Mouse (Mus musculus) testis, adult 2 months (tissue): ENCODE measurements around the gene Lmf1. TPM values are rescaled to one million over a fixed set of nuclear protein-coding genes. Genes with fewer than 3 reads are reported as not detected.

Experiments used
- H3K27ac ChIP-seq: fragments of 200-500 bp; 2 replicates; pipeline ENCODE4 v1.5.1; 2012; ENCODE audit warnings: low read depth, low read length; ENCODE audit not compliant: control insufficient read depth, insufficient read depth
- H3K27me3 ChIP-seq: fragments of 200-500 bp; 2 replicates; pipeline ENCODE4 v1.6.1; 2012; ENCODE audit warnings: mild to moderate bottlenecking, low read length, moderate library complexity; ENCODE audit not compliant: control insufficient read depth, insufficient read depth
- H3K36me3 ChIP-seq: fragments of 200-500 bp; 2 replicates; pipeline ENCODE4 v1.6.1; 2012; ENCODE audit warnings: mild to moderate bottlenecking, low read length; ENCODE audit not compliant: control insufficient read depth, insufficient read depth
- H3K4me1 ChIP-seq: fragments of 200-500 bp; 2 replicates; pipeline ENCODE4 v1.6.1; 2012; ENCODE audit warnings: low read length; ENCODE audit not compliant: control insufficient read depth, insufficient read depth
- H3K4me3 ChIP-seq: fragments of 200-500 bp; 2 replicates; pipeline ENCODE4 v1.5.1; 2012; ENCODE audit warnings: low read depth, mild to moderate bottlenecking, low read length, moderate library complexity, mixed read lengths; ENCODE audit not compliant: control insufficient read depth
- CTCF ChIP-seq: fragments of 200-500 bp; IDR thresholded peaks from 2 replicates; pipeline ENCODE4 v1.5.1; 2012; ENCODE audit warnings: low read depth, mild to moderate bottlenecking, inconsistent platforms, low read length, moderate library complexity; ENCODE audit not compliant: control insufficient read depth, insufficient read depth, insufficient replicate concordance
- POLR2A ChIP-seq: fragments of 200-500 bp; IDR thresholded peaks from 2 replicates; pipeline ENCODE4 v1.6.1; 2012; ENCODE audit warnings: low read depth, mild to moderate bottlenecking, inconsistent platforms, low read length, moderate library complexity; ENCODE audit not compliant: control insufficient read depth
- polyA plus RNA-seq: library from polyadenylated mRNA; depleted of rRNA; stranded (reverse); fragments of >200 nt; gene quantifications from 2 replicates; pipeline ENCODE4 v1.2.3, GENCODE M21; 2012

Lmf1 gene
- polyA plus RNA-seq, 1 experiment = 93.5 TPM

DNA sequence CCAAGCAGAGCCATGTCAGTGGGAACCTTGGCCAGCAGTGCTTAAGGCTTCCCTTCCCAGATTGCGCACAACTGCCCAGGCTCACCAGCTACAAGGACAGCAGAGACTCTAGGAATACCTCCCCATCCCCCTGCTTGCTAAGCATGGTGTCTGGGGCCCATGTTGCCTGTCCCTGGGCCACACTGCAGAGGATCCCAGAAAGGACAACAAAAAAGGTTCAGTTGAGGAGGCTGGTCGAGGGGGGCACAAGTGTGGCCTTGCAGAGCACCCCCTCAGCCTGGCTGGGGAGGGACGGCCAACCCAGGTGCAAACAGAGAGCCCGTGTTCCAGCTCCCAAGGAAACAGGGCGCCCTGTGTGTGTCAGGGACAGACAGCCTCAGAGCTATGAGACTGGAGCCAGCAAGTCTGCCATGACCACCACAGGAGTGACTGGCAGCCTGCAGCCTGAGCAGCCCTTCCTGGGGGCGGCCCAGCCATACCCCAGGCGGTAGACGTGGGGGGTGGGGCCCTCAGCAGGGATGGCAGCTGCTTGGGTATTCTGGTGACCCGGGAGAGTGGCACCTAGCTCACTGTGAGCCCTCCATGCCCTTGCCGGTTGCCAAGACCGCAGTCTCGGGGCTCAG is 84.4 kb downstream of the Lmf1 start:
- Histone ChIP-seq H3K4me3 (no peak overlapping the region), H3K27ac (no peak overlapping the region), H3K36me3 (no peaks in the 10 kb centered on the region), H3K4me1 (no peaks in the 10 kb centered on the region), H3K27me3 (no peaks in the 10 kb centered on the region)
- TF ChIP-seq CTCF (no peak), POLR2A (no peak)

DNA sequence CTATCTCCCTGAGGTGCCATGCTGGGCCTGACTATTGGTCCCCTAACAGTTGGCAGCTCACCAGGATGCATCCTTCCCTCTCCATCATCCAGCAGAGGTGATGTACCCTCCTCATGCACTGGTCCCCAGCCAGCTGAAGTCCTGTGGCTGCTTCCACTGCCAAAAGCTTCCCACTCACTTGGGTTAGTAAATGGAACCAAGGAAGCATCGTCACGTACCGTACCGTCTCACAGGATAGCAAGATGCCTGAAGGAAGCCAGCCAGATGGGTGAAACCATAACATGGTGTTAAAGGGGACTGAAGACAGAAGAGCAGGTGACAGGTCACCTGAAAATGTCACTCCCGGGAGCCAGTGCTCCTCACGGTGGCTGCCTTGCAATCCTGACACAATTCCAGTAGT is 86.6 kb downstream of the Lmf1 start:
- Histone ChIP-seq H3K27me3 (no peaks in the 10 kb centered on the region), H3K36me3 (no peaks in the 10 kb centered on the region), H3K4me3 (no peak overlapping the region), H3K27ac (no peak overlapping the region), H3K4me1 (no peaks in the 10 kb centered on the region)
- TF ChIP-seq POLR2A = no peak
- TF ChIP-seq CTCF = no peak

DNA sequence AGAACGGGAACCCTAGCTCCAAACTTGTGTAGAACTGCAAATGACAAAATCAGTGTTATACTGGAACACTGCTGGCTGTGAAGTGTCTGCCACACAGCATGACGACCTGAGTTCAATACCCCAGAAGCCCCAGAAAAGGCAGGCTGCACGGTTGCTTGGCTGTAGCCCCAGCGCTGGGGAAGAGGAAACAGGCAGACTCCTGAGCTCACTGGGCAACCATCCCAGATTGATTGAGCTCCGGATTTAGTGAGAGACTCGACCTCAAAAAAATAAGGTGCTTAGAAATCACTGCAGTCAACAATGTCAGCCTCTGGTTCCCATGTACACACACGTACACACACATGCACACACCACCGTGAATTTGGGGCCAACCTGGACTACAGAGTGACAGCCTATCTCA is 87.0 kb downstream of the Lmf1 start:
- H3K4me3 ChIP-seq = no peak overlapping the region
- no peak overlapping the region for H3K27ac ChIP-seq
- no peaks in the 10 kb centered on the region for H3K4me1 ChIP-seq
- TF ChIP-seq CTCF = no peak
- no peak for TF ChIP-seq POLR2A
- H3K36me3 ChIP-seq = no peaks in the 10 kb centered on the region
- H3K27me3 ChIP-seq = no peaks in the 10 kb centered on the region

DNA sequence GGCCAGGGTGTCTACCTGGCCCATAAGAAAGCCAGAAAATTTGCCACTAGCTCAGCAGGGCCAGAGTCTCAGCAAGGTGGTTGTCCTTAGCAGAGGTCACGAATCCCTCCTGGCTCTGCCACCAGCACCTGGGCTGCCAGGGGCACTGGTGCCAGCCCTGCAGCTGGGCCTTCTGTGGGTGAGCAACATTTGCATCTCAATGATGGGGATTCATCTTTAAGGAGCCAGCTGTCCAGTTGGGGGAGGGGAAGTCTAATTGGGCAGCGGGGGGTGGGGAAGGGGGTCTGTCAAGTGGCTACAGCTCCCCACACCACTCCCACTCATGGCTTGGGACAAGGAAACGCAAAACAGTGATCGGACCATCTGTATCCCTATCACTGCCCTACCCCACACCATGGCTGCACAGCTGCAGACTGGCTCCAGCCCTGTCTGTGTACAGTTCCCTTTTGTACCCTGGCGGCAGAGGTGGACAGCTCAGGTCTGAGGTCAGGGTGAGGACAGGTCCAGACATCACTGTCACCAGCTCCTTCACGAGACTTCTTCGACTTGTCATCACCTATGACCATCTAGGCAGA is 89.7 kb downstream of the Lmf1 start:
- Histone ChIP-seq H3K27ac (no peak overlapping the region), H3K4me1 (no peaks in the 10 kb centered on the region), H3K27me3 (no peaks in the 10 kb centered on the region), H3K4me3 (no peak overlapping the region), H3K36me3 (no peaks in the 10 kb centered on the region)
- TF ChIP-seq CTCF (no peak), POLR2A (no peak)

DNA sequence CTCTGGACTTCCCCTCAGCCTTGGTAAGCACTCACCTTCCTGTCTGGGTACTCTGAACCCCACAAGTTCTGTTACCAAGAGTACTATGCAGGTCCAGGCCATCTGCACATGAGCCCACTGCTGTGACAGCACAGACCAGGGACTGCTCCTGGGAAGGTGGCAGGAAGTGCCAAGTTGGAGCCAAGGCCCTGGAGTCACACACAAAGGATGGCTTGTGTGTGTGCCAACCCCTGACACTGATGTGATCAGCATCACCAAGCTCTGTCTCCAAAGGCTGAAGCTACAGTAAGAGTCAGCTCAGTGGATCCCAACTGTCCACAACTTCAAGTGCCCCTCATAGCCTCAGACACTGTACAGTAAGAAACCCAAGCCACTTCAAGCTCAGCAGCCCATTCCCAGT is 94.1 kb downstream of the Lmf1 start:
- Histone ChIP-seq H3K4me1 (no peaks in the 10 kb centered on the region), H3K4me3 (no peak overlapping the region), H3K27me3 (no peaks in the 10 kb centered on the region), H3K36me3 (no peaks in the 10 kb centered on the region), H3K27ac (no peak overlapping the region)
- TF ChIP-seq POLR2A (no peak), CTCF (no peak)

DNA sequence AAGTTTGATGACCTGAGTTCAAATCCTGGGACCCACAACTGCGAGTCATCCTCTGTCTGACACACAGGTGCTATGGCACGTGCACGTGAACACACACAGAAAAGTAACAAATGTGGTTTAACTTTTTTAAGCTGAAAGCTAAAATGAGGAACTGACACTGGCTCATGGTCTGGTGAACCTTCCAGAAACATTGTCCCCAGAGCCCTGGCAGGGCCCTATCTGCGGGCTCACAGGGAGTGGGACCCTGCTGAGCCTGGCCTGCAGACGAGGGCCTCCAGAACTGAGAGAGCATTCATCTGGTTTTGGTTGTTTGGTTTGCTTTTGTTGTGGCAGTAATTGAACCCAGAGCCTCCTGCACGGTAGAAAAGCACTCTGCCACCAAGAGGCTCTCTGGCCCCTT is 99.1 kb downstream of the Lmf1 start:
- no peaks in the 10 kb centered on the region for H3K27me3 ChIP-seq
- TF ChIP-seq POLR2A = no peak
- TF ChIP-seq CTCF = no peak
- no peak overlapping the region for H3K27ac ChIP-seq
- no peaks in the 10 kb centered on the region for H3K36me3 ChIP-seq
- H3K4me3 ChIP-seq = no peak overlapping the region
- H3K4me1 ChIP-seq = no peaks in the 10 kb centered on the region

DNA sequence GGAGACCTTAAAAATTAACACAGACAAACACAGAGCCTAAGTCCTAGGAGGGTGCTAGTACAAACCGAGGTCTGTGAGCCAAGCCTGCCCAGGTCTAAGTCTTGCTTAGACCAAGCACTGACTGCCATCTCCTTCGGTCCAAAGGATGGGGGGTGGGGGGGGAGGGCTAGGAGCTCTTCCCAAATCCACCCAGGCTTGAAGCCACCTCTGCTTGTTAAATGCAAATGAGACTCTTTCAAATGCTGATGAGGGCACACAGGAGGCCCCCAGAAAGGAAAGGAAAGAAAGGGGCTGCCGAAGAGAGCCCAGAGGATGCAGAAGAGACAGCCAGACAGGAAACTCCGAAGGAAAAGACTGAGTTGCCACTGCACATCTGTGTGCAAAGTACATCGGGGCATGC is 100.9 kb downstream of the Lmf1 start:
- H3K27ac ChIP-seq = no peak overlapping the region
- H3K4me3 ChIP-seq = no peak overlapping the region

More for the DNA sequence above, 100.9 kb downstream of the Lmf1 start:
- H3K4me1 ChIP-seq = no peaks in the 10 kb centered on the region
- H3K36me3 ChIP-seq = no peaks in the 10 kb centered on the region
- no peak for TF ChIP-seq CTCF
- TF ChIP-seq POLR2A = no peak
- no peaks in the 10 kb centered on the region for H3K27me3 ChIP-seq
